Mouse (Mus musculus) left cerebral cortex, adult 9 months (tissue): ENCODE measurements around the gene Ebf1.

Experiments used
- DNase-seq, 2 experiments: peaks; one replicate each; pipeline ENCODE4 v3.0.0; 2022; ENCODE audit warnings: low spot score in 2 of 2

The Ebf1 gene

GRCm38 (mm10) chr11:44619131-44619886, 2.2 kb downstream of the Ebf1 start:
- no peak for DNase-seq

- no peak for DNase-seq
These were observed 3.0 kb downstream of the Ebf1 start for GRCm38 (mm10) chr11:44619887-44620693.

- DNase-seq = no peak
These were observed 3.8 kb downstream of the Ebf1 start for GRCm38 (mm10) chr11:44620694-44621446.

GRCm38 (mm10) chr11:44621615-44622014, 4.5 kb downstream of the Ebf1 start:
- no peak for DNase-seq

GRCm38 (mm10) chr11:44622023-44622731, 5.1 kb downstream of the Ebf1 start:
- no peak for DNase-seq

GRCm38 (mm10) chr11:44624564-44624963, 7.4 kb downstream of the Ebf1 start:
- no peak for DNase-seq

GRCm38 (mm10) chr11:44626065-44626464, 8.9 kb downstream of the Ebf1 start:
- DNase-seq = no peak

- DNase-seq = no peak
These were observed 11.3 kb downstream of the Ebf1 start for GRCm38 (mm10) chr11:44628412-44628811.

- no peak for DNase-seq
These were observed 15.2 kb downstream of the Ebf1 start for GRCm38 (mm10) chr11:44632064-44632968.

- DNase-seq = no peak
These were observed 16.0 kb downstream of the Ebf1 start for GRCm38 (mm10) chr11:44633001-44633693.

GRCm38 (mm10) chr11:44634552-44635193, 17.6 kb downstream of the Ebf1 start:
- no peak for DNase-seq

- no peak for DNase-seq
These were observed 19.1 kb downstream of the Ebf1 start for GRCm38 (mm10) chr11:44636241-44636640.

- DNase-seq = no peak
These were observed 21.2 kb downstream of the Ebf1 start for GRCm38 (mm10) chr11:44638193-44638754.

- DNase-seq = no peak
These were observed 24.4 kb downstream of the Ebf1 start for GRCm38 (mm10) chr11:44641496-44641895.

GRCm38 (mm10) chr11:44654340-44655019, 37.4 kb downstream of the Ebf1 start:
- DNase-seq = no peak

- DNase-seq = no peak
These were observed 38.4 kb downstream of the Ebf1 start for GRCm38 (mm10) chr11:44655468-44655867.

- no peak for DNase-seq
These were observed 39.8 kb downstream of the Ebf1 start for GRCm38 (mm10) chr11:44656916-44657315.

- DNase-seq = no peak
These were observed 40.8 kb downstream of the Ebf1 start for GRCm38 (mm10) chr11:44657833-44658395.
